Mouse (Mus musculus) olfactory bulb, adult 2 months (tissue): ENCODE measurements around the gene Tll2. TPM values are rescaled to one million over a fixed set of nuclear protein-coding genes. Genes with fewer than 3 reads are reported as not detected.

ENCODE experiments used
- H3K27ac ChIP-seq: fragments of 200-500 bp; 2 replicates; pipeline ENCODE4 v1.5.1; 2012; ENCODE audit warnings: low read depth, low read length; ENCODE audit not compliant: insufficient read depth
- H3K4me1 ChIP-seq: fragments of 200-500 bp; 2 replicates; pipeline ENCODE4 v1.6.1; 2012; ENCODE audit warnings: low read length; ENCODE audit not compliant: control insufficient read depth, insufficient read depth
- H3K4me3 ChIP-seq: fragments of 200-500 bp; 2 replicates; pipeline ENCODE4 v1.5.1; 2012; ENCODE audit warnings: mild to moderate bottlenecking, low read depth, low read length, moderate library complexity; ENCODE audit not compliant: insufficient read depth
- CTCF ChIP-seq: fragments of 200-500 bp; IDR thresholded peaks from 2 replicates; pipeline ENCODE4 v1.5.1; 2012; ENCODE audit warnings: low read depth, mild to moderate bottlenecking, low read length, moderate library complexity; ENCODE audit not compliant: insufficient read depth
- POLR2A ChIP-seq: fragments of 200-500 bp; IDR thresholded peaks from 2 replicates; pipeline ENCODE4 v1.6.1; 2012; ENCODE audit warnings: mild to moderate bottlenecking, low read depth, low read length, moderate library complexity; ENCODE audit not compliant: insufficient read depth
- WGBS: fragments of 180-500 bp; shearing (Covaris S2); methylation state at CpG from one replicate; pipeline ENCODE4 v1.1.7; 2018; 5-methylcytosine and 5-hydroxymethylcytosine counted together
- polyA plus RNA-seq: library from polyadenylated mRNA; stranded (reverse); fragments of >200 nt; gene quantifications from 2 replicates; pipeline ENCODE4 v1.2.4, GENCODE M21; 2012; ENCODE audit warnings: low replicate concordance; ENCODE audit not compliant: missing spikeins, insufficient read depth, insufficient read length

Tll2 gene
- polyA plus RNA-seq, 1 experiment: not detected

GRCm38 (mm10) chr19:41108666-41109065, 98.0 kb downstream of the Tll2 start:
- H3K27ac ChIP-seq: no peak overlapping the region
- no peak for TF ChIP-seq POLR2A
- no peak for TF ChIP-seq CTCF
- no peak overlapping the region for H3K4me3 ChIP-seq
- no peaks in the 10 kb centered on the region for H3K4me1 ChIP-seq
- WGBS: 41% methylated on average over 7 of the region's 7 CpGs

GRCm38 (mm10) chr19:41107530-41107929, 99.1 kb downstream of the Tll2 start:
- H3K27ac ChIP-seq: no peak overlapping the region
- H3K4me3 ChIP-seq: no peak overlapping the region
- TF ChIP-seq CTCF: no peak
- no peak for TF ChIP-seq POLR2A
- no peaks in the 10 kb centered on the region for H3K4me1 ChIP-seq
- WGBS: 80% methylated on average over 8 of the region's 8 CpGs

DNA sequence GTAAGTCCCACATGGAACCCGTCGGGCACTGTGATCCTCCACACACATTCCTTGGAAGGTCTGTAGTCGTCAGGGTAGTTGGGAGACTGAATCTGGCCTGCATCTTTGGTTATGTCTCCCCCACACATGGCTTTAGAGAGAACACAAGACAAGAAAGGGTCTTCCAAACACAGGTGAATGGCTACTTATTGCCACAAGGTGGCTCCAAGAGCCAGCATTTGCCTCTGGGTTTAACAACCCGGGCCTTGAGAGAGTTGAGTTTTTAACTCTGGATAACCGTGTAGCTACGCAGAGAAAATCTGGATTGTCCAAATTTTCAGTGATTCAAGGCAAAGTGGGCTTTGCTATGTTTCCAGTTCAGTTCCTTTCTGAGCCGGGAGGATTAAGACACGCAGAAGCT, 101.7 kb downstream of the Tll2 start:
- 37% methylated on average over 8 of the region's 8 CpGs for WGBS
- Histone ChIP-seq H3K27ac (no peak overlapping the region), H3K4me3 (no peak overlapping the region), H3K4me1 (peaks cover 5% of the 10 kb centered on the region)
- TF ChIP-seq POLR2A: no peak
- TF ChIP-seq CTCF: no peak

DNA sequence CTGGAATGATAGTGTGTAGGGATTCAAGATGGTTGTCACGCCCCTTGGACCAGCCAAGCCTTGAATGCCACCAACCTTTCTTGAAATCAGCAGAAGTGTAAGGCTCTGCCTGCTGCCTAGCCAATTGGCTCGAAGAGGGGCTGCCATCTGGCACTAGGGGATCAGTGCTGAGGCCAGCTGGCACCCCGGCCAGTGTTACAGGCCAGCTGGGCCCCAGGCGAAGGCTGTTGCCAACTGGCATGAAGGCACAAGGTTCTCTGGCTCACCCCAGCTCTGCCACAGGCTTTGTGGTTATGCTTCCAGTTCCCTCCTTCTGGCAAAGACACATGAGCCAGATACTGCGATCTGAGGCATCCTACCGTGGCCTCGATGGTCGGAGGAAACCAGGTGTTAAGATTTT, 105.2 kb downstream of the Tll2 start:
- Histone ChIP-seq H3K27ac (no peak overlapping the region), H3K4me1 (peaks cover 5% of the 10 kb centered on the region), H3K4me3 (no peak overlapping the region)
- TF ChIP-seq POLR2A (no peak), CTCF (no peak)
- WGBS: 51% methylated on average over 8 of the region's 8 CpGs

DNA sequence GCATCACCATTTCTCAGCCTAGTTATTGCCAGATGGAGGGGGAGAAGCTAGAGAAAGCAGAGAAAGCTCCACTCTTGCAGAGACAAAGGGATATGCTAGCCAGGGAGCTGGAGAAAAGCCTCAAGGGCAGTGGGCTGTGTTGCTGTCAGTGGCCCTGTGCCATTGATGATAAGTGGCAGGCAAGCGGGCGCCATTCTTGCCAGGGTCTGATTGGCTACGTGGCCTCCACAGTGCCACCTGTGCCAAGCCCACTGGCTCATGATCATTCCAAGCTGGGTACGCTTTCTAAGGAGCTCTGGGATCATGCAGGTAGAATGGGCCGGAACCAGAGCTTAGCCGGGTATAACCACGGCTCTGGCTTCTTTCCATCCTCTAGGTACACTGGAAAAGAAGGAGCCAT, 105.8 kb downstream of the Tll2 start:
- 51% methylated on average over 7 of the region's 7 CpGs for WGBS
- no peak overlapping the region for H3K4me3 ChIP-seq
- H3K4me1 ChIP-seq: peaks cover 5% of the 10 kb centered on the region
- no peak for TF ChIP-seq CTCF
- TF ChIP-seq POLR2A: no peak
- no peak overlapping the region for H3K27ac ChIP-seq

DNA sequence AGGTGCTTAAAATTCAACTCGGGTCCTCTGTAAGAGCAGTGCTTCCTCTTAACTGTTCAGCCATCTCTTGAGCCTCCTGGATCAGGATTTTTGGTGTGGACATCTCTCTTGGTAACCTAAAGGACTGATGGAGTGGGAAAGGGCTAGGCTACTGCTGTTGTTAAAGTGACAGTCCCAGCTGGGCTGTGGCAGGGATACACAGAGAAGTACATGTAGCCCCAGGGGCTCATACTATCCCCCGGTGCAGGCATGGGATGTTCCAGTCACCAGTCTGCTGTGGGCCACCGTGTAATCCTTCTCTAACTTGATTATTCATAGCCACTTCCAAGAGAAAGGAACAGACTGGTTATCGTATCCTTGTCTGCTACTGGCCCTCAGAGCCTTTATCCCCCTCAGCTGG, 109.6 kb downstream of the Tll2 start:
- Histone ChIP-seq H3K27ac (no peak overlapping the region), H3K4me1 (peaks cover 5% of the 10 kb centered on the region), H3K4me3 (no peak overlapping the region)
- 71% methylated on average over 4 of the region's 4 CpGs for WGBS
- TF ChIP-seq POLR2A (no peak), CTCF (no peak)

- 88% methylated on average over 2 of the region's 2 CpGs for WGBS
- no peak overlapping the region for H3K27ac ChIP-seq
- no peaks in the 10 kb centered on the region; the same call in 1 of the 2 replicates for H3K4me1 ChIP-seq
- no peak overlapping the region for H3K4me3 ChIP-seq
- TF ChIP-seq CTCF (no peak), POLR2A (no peak)
Measured at GRCm38 (mm10) chr19:41091901-41092300, 114.7 kb downstream of the Tll2 start.

- H3K27ac ChIP-seq: no peak overlapping the region
- WGBS: 10% methylated on average over 5 of the region's 5 CpGs
- H3K4me1 ChIP-seq: no peaks in the 10 kb centered on the region; the same call in 1 of the 2 replicates
- TF ChIP-seq POLR2A (no peak), CTCF (no peak)
- H3K4me3 ChIP-seq: no peak overlapping the region
Measured at GRCm38 (mm10) chr19:41089833-41090232, 116.8 kb downstream of the Tll2 start.

DNA sequence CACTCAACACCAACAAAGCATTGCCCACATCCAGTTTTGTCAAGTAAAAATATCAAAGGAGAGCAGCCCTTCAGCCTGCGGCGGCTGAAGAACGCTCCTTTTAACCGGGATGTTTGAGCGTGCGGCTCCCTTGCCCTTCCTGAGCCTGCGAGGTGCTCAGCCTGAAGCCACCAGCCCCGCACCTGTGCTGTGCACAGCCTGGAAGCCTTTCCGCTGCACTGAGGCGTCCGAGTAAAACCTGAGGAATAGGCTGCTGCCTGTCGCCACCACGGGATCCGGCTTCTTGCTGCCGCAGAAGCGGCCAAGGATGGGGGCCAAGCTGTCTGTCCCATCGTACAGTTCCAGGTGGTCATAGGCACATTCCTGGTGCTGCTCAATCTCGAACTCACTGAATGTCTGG, 118.1 kb downstream of the Tll2 start:
- WGBS: 45% methylated on average over 18 of the region's 18 CpGs
- no peaks in the 10 kb centered on the region; the same call in 1 of the 2 replicates for H3K4me1 ChIP-seq
- no peak overlapping the region for H3K27ac ChIP-seq
- no peak overlapping the region for H3K4me3 ChIP-seq
- TF ChIP-seq CTCF: no peak

DNA sequence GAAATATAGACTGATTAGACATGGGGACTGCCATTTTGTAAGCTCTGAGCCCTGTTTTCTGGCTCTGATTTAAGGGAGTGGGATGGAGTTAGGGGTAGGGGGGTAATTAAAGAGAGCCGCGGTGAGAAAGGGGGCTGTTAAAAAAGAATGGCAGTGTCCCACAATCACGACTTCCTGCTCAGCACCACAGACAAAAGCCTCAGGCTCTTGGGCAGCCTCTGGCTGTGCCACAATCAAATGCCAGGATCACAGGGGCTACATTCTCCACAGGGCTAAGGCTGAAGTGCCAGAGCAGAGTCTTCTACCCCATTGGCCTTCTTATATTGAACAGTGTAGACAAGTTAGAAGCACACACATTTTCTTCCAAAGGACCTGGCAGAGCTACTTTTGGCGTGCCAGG, 118.7 kb downstream of the Tll2 start:
- Histone ChIP-seq H3K4me3 (no peak overlapping the region), H3K27ac (no peak overlapping the region), H3K4me1 (no peaks in the 10 kb centered on the region; the same call in 1 of the 2 replicates)
- 28% methylated on average over 4 of the region's 4 CpGs for WGBS
- TF ChIP-seq CTCF (no peak), POLR2A (no peak)
